Mouse (Mus musculus) G1E (cell line): ENCODE measurements around the gene Olfr1012.
"Not testable (repeated sequence)": the region's sequence is repeated elsewhere in the genome, so short reads cannot be mapped to it uniquely, and the experiment has no call there.

Source experiments
- CTCF ChIP-seq: IDR thresholded peaks from 2 replicates; pipeline ENCODE4 v1.5.1; 2012; ENCODE audit warnings: low read depth, low read length, inconsistent platforms, mixed read lengths
- GATA1 ChIP-seq: IDR thresholded peaks from 2 replicates; pipeline ENCODE4 v1.6.1; 2012; ENCODE audit warnings: borderline replicate concordance, low read length, inconsistent platforms, mixed read lengths

DNA sequence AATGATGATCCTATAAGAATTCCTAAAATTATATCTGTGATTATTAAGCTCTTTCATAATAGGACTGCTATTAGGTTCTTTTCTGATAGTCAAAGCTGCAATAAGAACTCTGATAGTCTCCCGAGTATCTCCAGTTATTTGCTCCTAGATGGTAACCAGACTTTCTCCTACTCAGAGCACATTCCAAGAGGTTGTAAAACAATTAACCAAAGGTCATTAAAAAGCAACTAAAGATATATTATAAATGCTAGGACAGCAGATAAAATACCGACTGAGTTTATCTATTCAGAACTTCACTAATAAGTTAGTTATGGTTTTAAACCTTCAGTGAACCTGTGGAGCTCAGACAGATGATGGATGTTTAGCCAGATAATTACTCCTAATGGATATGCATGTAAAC is 51.9 kb downstream of the Olfr1012 start:
- TF ChIP-seq CTCF, GATA1: not testable (repeated sequence)
